Mouse (Mus musculus) embryonic facial prominence, embryonic 12.5 days (tissue): ENCODE results near the gene Ryr1. TPM values are rescaled to one million over a fixed set of nuclear protein-coding genes. Genes with fewer than 3 reads are reported as not detected.

Experiments
- ATAC-seq: fragments of 200-750 bp; cut with Nextera tagmentation; 2 replicates; pipeline ENCODE4 v1.8.0; 2017; ENCODE audit not compliant: insufficient number of reproducible peaks, insufficient read depth, low FRiP score, low TSS enrichment
- H3K27ac ChIP-seq: fragments of 300-500 bp; sonication (generic); 2 replicates; pipeline ENCODE4 v1.5.1; 2016; ENCODE audit warnings: mild to moderate bottlenecking
- H3K27me3 ChIP-seq: fragments of 300-500 bp; sonication (generic); 2 replicates; pipeline ENCODE4 v1.6.1; 2016; ENCODE audit warnings: mild to moderate bottlenecking, moderate library complexity
- H3K36me3 ChIP-seq: fragments of 300-500 bp; sonication (generic); 2 replicates; pipeline ENCODE4 v1.6.1; 2016; ENCODE audit warnings: mild to moderate bottlenecking
- H3K4me1 ChIP-seq: fragments of 300-500 bp; sonication (generic); 2 replicates; pipeline ENCODE4 v1.6.1; 2016
- H3K4me2 ChIP-seq: fragments of 300-500 bp; sonication (generic); replicated peaks from 2 replicates; pipeline ENCODE4 v1.6.1; 2016; ENCODE audit warnings: mild to moderate bottlenecking, moderate library complexity
- H3K4me3 ChIP-seq: fragments of 300-500 bp; sonication (generic); 2 replicates; pipeline ENCODE4 v1.5.1; 2016; ENCODE audit warnings: mild to moderate bottlenecking
- H3K9ac ChIP-seq: fragments of 300-500 bp; sonication (generic); 2 replicates; pipeline ENCODE4 v1.6.1; 2016; ENCODE audit warnings: mild to moderate bottlenecking, moderate library complexity
- H3K9me3 ChIP-seq: fragments of 300-500 bp; sonication (generic); 2 replicates; pipeline ENCODE4 v1.6.1; 2016; ENCODE audit warnings: mild to moderate bottlenecking, moderate library complexity
- WGBS: fragments of 180-500 bp; shearing (Covaris S2); methylation state at CpG from one replicate; pipeline ENCODE4 v1.1.7; 2016; 5-methylcytosine and 5-hydroxymethylcytosine counted together
- polyA plus RNA-seq: library from polyadenylated mRNA; unstranded; fragments of >200 nt; fragmentation: Nextera tagmentation; extraction: Ambion mirVana; gene quantifications from 2 replicates; pipeline ENCODE4 v1.2.1, GENCODE M21; 2016

Gene Ryr1
- polyA plus RNA-seq: 3.7 and 4.3 TPM in 2 replicates

DNA sequence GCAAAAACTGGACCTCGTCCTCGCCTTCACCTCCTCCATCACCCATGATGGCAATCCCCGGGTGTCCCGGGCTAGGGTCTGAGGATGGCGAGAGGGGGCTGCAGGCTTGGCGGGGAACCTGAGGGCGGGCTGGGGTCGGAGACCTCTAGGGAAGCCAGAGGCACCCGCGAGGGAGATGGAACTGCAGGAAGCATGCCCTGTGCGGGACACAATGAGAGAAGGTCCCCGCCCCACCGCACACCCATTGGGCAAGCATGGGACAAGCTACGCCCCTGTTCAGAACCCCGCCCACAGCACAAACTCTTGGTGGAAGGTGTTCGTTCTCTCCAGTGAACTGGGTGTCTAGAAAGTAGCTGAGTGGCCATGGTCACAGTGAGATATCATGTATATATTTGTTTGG lies at the start of gene Ryr1:
Gene Ryr1, minus strand, starts transcription at position 210 of the 400 bp plus-strand sequence.
- Histone ChIP-seq H3K27ac (no peak within 1 kb of the TSS), H3K4me3 (peak within 1 kb of the TSS; percentile 47), H3K36me3 (no peaks in the 10 kb centered on the region), H3K9ac (peak within 1 kb of the TSS; percentile 56), H3K4me2 (peak within 1 kb of the TSS; percentile 82), H3K27me3 (0 out of 2 replicates have a peak, but pooled peaks cover 2% of the 10 kb centered on the region), H3K9me3 (no peaks in the 10 kb centered on the region), H3K4me1 (peaks cover 10% of the 10 kb centered on the region; the same call in 1 of the 2 replicates)
- under 1% methylated on average over 16 of the region's 16 CpGs for WGBS
- peak; percentile 83 for ATAC-seq

DNA sequence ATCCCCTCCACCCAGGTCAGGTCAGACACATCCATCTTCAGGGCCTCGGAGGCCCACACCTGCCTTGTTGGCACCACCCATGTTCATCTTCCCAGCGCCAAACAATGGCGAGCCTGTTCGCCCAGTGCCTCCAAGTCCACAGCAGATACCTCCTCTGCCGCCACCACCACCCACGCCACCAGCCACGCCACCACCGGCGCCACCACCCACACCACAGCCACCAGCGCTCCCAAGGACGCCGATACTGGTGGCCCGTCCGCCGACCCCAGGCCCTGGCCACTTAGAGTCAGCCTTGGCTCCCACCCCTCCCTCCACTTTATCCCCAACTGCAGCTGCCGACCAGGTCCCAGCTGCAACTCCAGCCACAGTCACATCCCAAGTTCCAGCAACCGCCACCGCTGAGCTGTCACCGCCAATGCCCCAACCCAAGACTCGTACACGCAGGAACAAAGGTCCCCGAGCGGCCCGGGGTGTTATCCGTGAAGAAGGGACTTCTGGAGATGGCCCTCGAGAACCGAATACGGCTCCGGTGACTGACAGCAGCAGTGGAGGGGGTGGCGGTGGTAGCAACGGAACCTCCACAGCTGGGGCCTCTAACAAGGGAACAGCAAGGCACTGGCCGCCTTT lies 47.5 kb upstream of the Ryr1 start:
- no peak overlapping the region for H3K9ac ChIP-seq
- 35% methylated on average over 32 of the region's 32 CpGs for WGBS
- H3K27ac ChIP-seq: no peak overlapping the region
- H3K9me3 ChIP-seq: no peaks in the 10 kb centered on the region
- ATAC-seq: no peak
- H3K27me3 ChIP-seq: peaks cover 47% of the 10 kb centered on the region
- H3K4me3 ChIP-seq: no peak overlapping the region
- H3K4me1 ChIP-seq: peaks cover 28% of the 10 kb centered on the region
- H3K36me3 ChIP-seq: peaks cover 45% of the 10 kb centered on the region
- H3K4me2 ChIP-seq: no peak overlapping the region

DNA sequence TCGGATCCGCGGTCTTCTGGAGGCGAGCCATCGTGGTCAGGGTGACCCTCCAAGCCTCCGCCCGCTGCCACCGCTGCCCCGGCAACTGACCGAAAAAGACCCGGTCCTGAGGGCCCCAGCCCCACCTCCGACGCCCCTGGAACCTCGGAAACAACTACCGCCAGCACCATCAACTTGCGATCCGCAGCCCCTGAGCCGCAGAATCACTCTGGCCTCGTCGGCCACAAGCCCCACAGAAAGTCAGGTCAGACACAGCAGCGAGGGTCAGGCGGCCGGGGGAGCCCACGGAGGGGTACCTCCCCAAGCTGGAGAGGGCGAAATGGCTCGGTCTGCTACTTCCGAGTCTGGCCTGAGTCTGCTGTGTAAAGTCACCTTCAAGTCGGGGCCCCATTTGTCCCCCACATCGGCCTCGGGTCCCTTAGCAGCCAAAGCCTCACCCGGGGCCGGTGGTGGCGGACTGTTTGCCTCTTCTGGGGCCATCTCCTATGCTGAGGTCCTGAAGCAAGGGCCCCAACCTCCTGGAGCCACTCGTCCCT lies 46.7 kb upstream of the Ryr1 start:
- 8% methylated on average over 34 of the region's 34 CpGs for WGBS
- no peaks in the 10 kb centered on the region for H3K9me3 ChIP-seq
- no peak overlapping the region for H3K27ac ChIP-seq
- H3K4me2 ChIP-seq: peak overlapping the region; percentile 83
- H3K4me3 ChIP-seq: peak overlapping the region; percentile 73
- peaks cover 52% of the 10 kb centered on the region for H3K27me3 ChIP-seq
- H3K36me3 ChIP-seq: peaks cover 41% of the 10 kb centered on the region
- H3K9ac ChIP-seq: peak overlapping the region; percentile 12; the same call in 1 of the 2 replicates
- no peak for ATAC-seq
- H3K4me1 ChIP-seq: peaks cover 29% of the 10 kb centered on the region

GRCm38 (mm10) chr7:29170755-29171561 lies 46.0 kb upstream of the Ryr1 start:
- H3K27ac ChIP-seq: no peak overlapping the region
- WGBS: 2% methylated on average over 43 of the region's 43 CpGs
- H3K27me3 ChIP-seq: peaks cover 52% of the 10 kb centered on the region

GRCm38 (mm10) chr7:29170066-29170754 lies 45.2 kb upstream of the Ryr1 start, which contains the start of the genes Ggn and Spred3:
Gene Ggn (plus strand): TSS chr7:29170210.
Gene Spred3 (minus strand): TSS chr7:29170411.
- peak within 1 kb of the TSS; percentile 80 for H3K27ac ChIP-seq
- peak within 1 kb of the TSS; percentile 59 for H3K9ac ChIP-seq
- peak; percentile 48 for ATAC-seq
- H3K27me3 ChIP-seq: peaks cover 52% of the 10 kb centered on the region
- 2% methylated on average over 30 of the region's 30 CpGs for WGBS
- peak within 1 kb of the TSS; percentile 83 for H3K4me2 ChIP-seq
- H3K9me3 ChIP-seq: no peaks in the 10 kb centered on the region
- H3K36me3 ChIP-seq: peaks cover 26% of the 10 kb centered on the region
- peak within 1 kb of the TSS; percentile 73 for H3K4me3 ChIP-seq
- H3K4me1 ChIP-seq: peaks cover 29% of the 10 kb centered on the region

More at GRCm38 (mm10) chr7:29170755-29171561, 46.0 kb upstream of the Ryr1 start:
- Histone ChIP-seq H3K4me3 (peak overlapping the region; percentile 73), H3K9ac (peak overlapping the region; percentile 12; the same call in 1 of the 2 replicates), H3K9me3 (no peaks in the 10 kb centered on the region), H3K36me3 (peaks cover 34% of the 10 kb centered on the region), H3K4me2 (peak overlapping the region; percentile 83), H3K4me1 (peaks cover 29% of the 10 kb centered on the region)
- ATAC-seq: no peak

- peak overlapping the region; percentile 73 for H3K4me3 ChIP-seq
- peak overlapping the region; percentile 59 for H3K9ac ChIP-seq
- no peaks in the 10 kb centered on the region for H3K9me3 ChIP-seq
- peaks cover 19% of the 10 kb centered on the region for H3K36me3 ChIP-seq
- peaks cover 29% of the 10 kb centered on the region for H3K4me1 ChIP-seq
- H3K27me3 ChIP-seq: peaks cover 47% of the 10 kb centered on the region
- H3K27ac ChIP-seq: peak overlapping the region; percentile 80
- peak; percentile 72 for ATAC-seq
- H3K4me2 ChIP-seq: peak overlapping the region; percentile 83
- under 1% methylated on average over 23 of the region's 39 CpGs for WGBS
Observed at GRCm38 (mm10) chr7:29169231-29170065, 44.5 kb upstream of the Ryr1 start.

DNA sequence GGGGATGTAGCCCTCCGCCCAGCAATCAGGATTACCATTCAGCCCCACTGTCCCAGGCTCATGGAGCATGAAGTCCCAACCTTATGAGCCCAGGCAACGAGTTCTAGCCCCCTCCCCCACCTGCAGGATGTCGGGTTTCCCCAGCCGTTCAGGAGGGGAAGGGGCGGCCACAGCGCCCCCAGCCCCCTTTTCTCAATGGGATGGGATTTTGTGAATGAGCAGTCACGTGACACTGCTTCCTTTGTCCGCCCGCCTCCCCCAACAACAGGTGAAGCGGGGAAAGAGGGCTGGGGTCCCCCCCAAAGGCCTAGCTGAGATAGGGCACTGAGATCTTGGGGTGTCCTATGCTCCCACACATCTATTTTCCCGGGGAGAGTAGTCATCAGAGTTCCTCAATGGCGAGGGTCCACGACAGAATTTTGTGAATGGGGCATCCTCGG lies 43.8 kb upstream of the Ryr1 start:
- WGBS: 1% methylated on average over 14 of the region's 14 CpGs
- Histone ChIP-seq H3K4me1 (peaks cover 29% of the 10 kb centered on the region), H3K9ac (peak overlapping the region; percentile 59; the same call in 1 of the 2 replicates)

GRCm38 (mm10) chr7:29168121-29168695 lies 43.2 kb upstream of the Ryr1 start:
- Histone ChIP-seq H3K9ac (peak overlapping the region; percentile 59; the same call in 1 of the 2 replicates), H3K27me3 (peaks cover 37% of the 10 kb centered on the region), H3K4me2 (peak overlapping the region; percentile 83), H3K27ac (peak overlapping the region; percentile 80; the same call in 1 of the 2 replicates), H3K4me3 (peak overlapping the region; percentile 73), H3K4me1 (peaks cover 30% of the 10 kb centered on the region), H3K9me3 (no peaks in the 10 kb centered on the region), H3K36me3 (peaks cover 6% of the 10 kb centered on the region)
- 3% methylated on average over 10 of the region's 10 CpGs for WGBS
- no peak for ATAC-seq

More for the DNA sequence above, 43.8 kb upstream of the Ryr1 start:
- Histone ChIP-seq H3K4me3 (peak overlapping the region; percentile 73), H3K36me3 (peaks cover 12% of the 10 kb centered on the region), H3K27ac (peak overlapping the region; percentile 80), H3K9me3 (no peaks in the 10 kb centered on the region), H3K4me2 (peak overlapping the region; percentile 83), H3K27me3 (peaks cover 43% of the 10 kb centered on the region)
- no peak for ATAC-seq

DNA sequence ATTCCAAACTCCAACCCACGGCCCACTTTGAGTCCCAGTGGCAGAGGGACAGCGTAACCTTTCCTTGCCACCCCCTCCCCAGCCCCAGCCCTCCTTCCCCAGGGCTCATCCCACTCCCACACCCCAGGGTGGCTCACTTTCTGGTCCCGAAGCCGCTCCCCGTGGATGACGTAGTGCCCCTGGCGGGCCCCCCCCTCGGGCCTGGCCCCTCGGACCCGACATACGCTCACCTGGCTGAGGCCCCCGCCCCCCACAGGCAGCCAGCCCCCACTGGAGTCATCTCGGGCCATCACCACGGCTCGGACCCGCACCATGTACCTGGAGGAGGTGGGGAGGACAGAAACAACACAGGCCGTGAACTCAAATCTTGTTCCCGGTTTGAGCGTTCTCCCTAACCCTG lies 42.7 kb upstream of the Ryr1 start:
- peaks cover under 1% of the 10 kb centered on the region for H3K36me3 ChIP-seq
- H3K9me3 ChIP-seq: no peaks in the 10 kb centered on the region
- ATAC-seq: no peak
- H3K27me3 ChIP-seq: peaks cover 32% of the 10 kb centered on the region
- H3K9ac ChIP-seq: peak overlapping the region; percentile 59; the same call in 1 of the 2 replicates
- H3K4me3 ChIP-seq: peak overlapping the region; percentile 73
- 11% methylated on average over 19 of the region's 19 CpGs for WGBS
- 0 out of 2 replicates have a peak overlapping the region, but pooled peaks have one; percentile 80 for H3K27ac ChIP-seq
- H3K4me1 ChIP-seq: peaks cover 36% of the 10 kb centered on the region
- H3K4me2 ChIP-seq: peak overlapping the region; percentile 83
